Mouse (Mus musculus) spleen, adult 2 months (tissue): ENCODE results near the gene Trpm6. TPM values are rescaled to one million over a fixed set of nuclear protein-coding genes. Genes with fewer than 3 reads are reported as not detected.

Source experiments
- DNase-seq, 2 experiments: peaks; one replicate each; pipeline versions ENCODE4 v3.0.0 to v3.0.0-alpha.2; 2012 to 2021; ENCODE audit warnings: low spot score in 2 of 2, low read depth in 1 of 2
- H3K27ac ChIP-seq: fragments of 200-500 bp; 2 replicates; pipeline ENCODE4 v1.5.1; 2012; ENCODE audit warnings: low read length, inconsistent platforms; ENCODE audit not compliant: insufficient read depth
- H3K27me3 ChIP-seq: fragments of 200-500 bp; 2 replicates; pipeline ENCODE4 v1.6.1; 2012; ENCODE audit warnings: mild to moderate bottlenecking, moderate library complexity, low read length, inconsistent platforms; ENCODE audit not compliant: control insufficient read depth, insufficient read depth
- H3K36me3 ChIP-seq: fragments of 200-500 bp; 2 replicates; pipeline ENCODE4 v1.6.1; 2012; ENCODE audit warnings: mild to moderate bottlenecking, low read length, inconsistent platforms; ENCODE audit not compliant: control insufficient read depth, insufficient read depth
- H3K4me1 ChIP-seq: fragments of 200-500 bp; 2 replicates; pipeline ENCODE4 v1.6.1; 2011; ENCODE audit warnings: inconsistent platforms; ENCODE audit not compliant: control insufficient read depth, insufficient read depth, insufficient read length
- H3K4me3 ChIP-seq: fragments of 200-500 bp; 2 replicates; pipeline ENCODE4 v1.5.1; 2011; ENCODE audit warnings: mild to moderate bottlenecking, inconsistent platforms; ENCODE audit not compliant: insufficient read depth, insufficient read length; ENCODE audit errors: extremely low read depth
- CTCF ChIP-seq: fragments of 200-500 bp; IDR thresholded peaks from 2 replicates; pipeline ENCODE4 v1.5.1; 2011; ENCODE audit warnings: mild to moderate bottlenecking, inconsistent platforms; ENCODE audit not compliant: insufficient read depth, insufficient read length, insufficient replicate concordance; ENCODE audit errors: extremely low read depth
- POLR2A ChIP-seq: fragments of 200-500 bp; IDR thresholded peaks from 2 replicates; pipeline ENCODE4 v1.6.1; 2011; ENCODE audit warnings: low read depth, low read length, inconsistent platforms
- WGBS: fragments of 180-500 bp; shearing (Covaris S2); methylation state at CpG from one replicate; pipeline ENCODE4 v1.1.7; 2018; 5-methylcytosine and 5-hydroxymethylcytosine counted together
- polyA plus RNA-seq: library from polyadenylated mRNA; depleted of rRNA; stranded (reverse); fragments of >200 nt; gene quantifications from 2 replicates; pipeline ENCODE4 v1.2.3, GENCODE M21; 2012

The Trpm6 gene
- polyA plus RNA-seq, 1 experiment: 0.05 TPM

- Histone ChIP-seq H3K4me3 (no peak overlapping the region), H3K27me3 (no peaks in the 10 kb centered on the region), H3K4me1 (no peaks in the 10 kb centered on the region), H3K36me3 (no peaks in the 10 kb centered on the region), H3K27ac (no peak overlapping the region)
- no peak for DNase-seq
- 80% methylated on average over 5 of the region's 5 CpGs for WGBS
- no peak for TF ChIP-seq CTCF
These were observed 5.8 kb upstream of the Trpm6 start for GRCm38 (mm10) chr19:18743946-18744345.

- no peaks in the 10 kb centered on the region for H3K4me1 ChIP-seq
- no peaks in the 10 kb centered on the region for H3K36me3 ChIP-seq
- WGBS: 82% methylated on average over 5 of the region's 5 CpGs
- TF ChIP-seq CTCF (no peak), POLR2A (no peak)
- H3K4me3 ChIP-seq: no peak overlapping the region
- H3K27me3 ChIP-seq: no peaks in the 10 kb centered on the region
- no peak overlapping the region for H3K27ac ChIP-seq
- no peak for DNase-seq
These were observed 3.0 kb upstream of the Trpm6 start for GRCm38 (mm10) chr19:18746576-18747340.

- Histone ChIP-seq H3K27me3 (no peaks in the 10 kb centered on the region), H3K36me3 (no peaks in the 10 kb centered on the region), H3K27ac (no peak overlapping the region), H3K4me3 (no peak overlapping the region), H3K4me1 (no peaks in the 10 kb centered on the region)
- no peak for TF ChIP-seq CTCF
- TF ChIP-seq POLR2A: no peak
- DNase-seq: no peak
- 89% methylated on average over 4 of the region's 4 CpGs for WGBS
These were observed 2.4 kb upstream of the Trpm6 start for GRCm38 (mm10) chr19:18747379-18747778.

- Histone ChIP-seq H3K27ac (no peak overlapping the region), H3K4me3 (no peak overlapping the region), H3K27me3 (no peaks in the 10 kb centered on the region), H3K36me3 (no peaks in the 10 kb centered on the region), H3K4me1 (no peaks in the 10 kb centered on the region)
- TF ChIP-seq POLR2A (no peak), CTCF (no peak)
- no peak for DNase-seq
These were observed 7.4 kb downstream of the Trpm6 start for GRCm38 (mm10) chr19:18757191-18757590.

GRCm38 (mm10) chr19:18757706-18758105, 7.9 kb downstream of the Trpm6 start:
- Histone ChIP-seq H3K4me3 (no peak overlapping the region), H3K4me1 (no peaks in the 10 kb centered on the region), H3K27me3 (no peaks in the 10 kb centered on the region), H3K36me3 (no peaks in the 10 kb centered on the region), H3K27ac (no peak overlapping the region)
- DNase-seq: no peak
- TF ChIP-seq POLR2A (no peak), CTCF (no peak)
- 86% methylated on average over 4 of the region's 4 CpGs for WGBS

GRCm38 (mm10) chr19:18758269-18758668, 8.5 kb downstream of the Trpm6 start:
- H3K4me3 ChIP-seq: no peak overlapping the region
- no peak for DNase-seq
- no peaks in the 10 kb centered on the region for H3K27me3 ChIP-seq
- H3K4me1 ChIP-seq: no peaks in the 10 kb centered on the region
- TF ChIP-seq POLR2A: no peak
- TF ChIP-seq CTCF: no peak
- H3K36me3 ChIP-seq: no peaks in the 10 kb centered on the region
- 79% methylated on average over 6 of the region's 6 CpGs for WGBS
- H3K27ac ChIP-seq: no peak overlapping the region

- WGBS: 71% methylated on average over 9 of the region's 9 CpGs
- Histone ChIP-seq H3K4me1 (no peaks in the 10 kb centered on the region), H3K4me3 (no peak overlapping the region), H3K36me3 (no peaks in the 10 kb centered on the region), H3K27ac (no peak overlapping the region), H3K27me3 (no peaks in the 10 kb centered on the region)
- no peak for DNase-seq
- no peak for TF ChIP-seq POLR2A
- TF ChIP-seq CTCF: no peak
These were observed 9.1 kb downstream of the Trpm6 start for GRCm38 (mm10) chr19:18758916-18759315.
